Mouse (Mus musculus): ENCODE measurements around the gene Rhot2.
A peak's percentile ranks its signal among the peaks of the same experiment; 100 is the strongest.
"Not testable (repeated sequence)": the region's sequence is repeated elsewhere in the genome, so short reads cannot be mapped to it uniquely, and the experiment has no call there.

Gene Rhot2

GRCm38 (mm10) chr17:25828712-25829557 lies 15.7 kb downstream of the Rhot2 start, which contains the start of gene Jmjd8:
TSS of gene Jmjd8 (plus strand) at chr17:25828867.
- peak; percentile 90 to 93 for DNase-seq (ENCODE audit: low spot score in 2 of 2)

- DNase-seq (ENCODE audit: low spot score in 2 of 2): peak in 1 of 2 experiments; percentile 40
These were observed 16.4 kb downstream of the Rhot2 start for GRCm38 (mm10) chr17:25828223-25828594.

- no peak for DNase-seq (ENCODE audit: low spot score in 2 of 2)
These were observed 17.0 kb downstream of the Rhot2 start for GRCm38 (mm10) chr17:25827546-25828222.

GRCm38 (mm10) chr17:25827011-25827410 lies 17.6 kb downstream of the Rhot2 start:
- peak in 1 of 2 experiments; percentile 23 for DNase-seq (ENCODE audit: low spot score in 2 of 2)

- peak in 1 of 2 experiments; percentile 27 for DNase-seq (ENCODE audit: low spot score in 2 of 2)
These were observed 18.6 kb downstream of the Rhot2 start for GRCm38 (mm10) chr17:25825984-25826570.

- DNase-seq (ENCODE audit: low spot score in 2 of 2): no peak
These were observed 19.3 kb downstream of the Rhot2 start for GRCm38 (mm10) chr17:25825311-25825710.

- no peak for DNase-seq (ENCODE audit: low spot score in 2 of 2)
These were observed 20.1 kb downstream of the Rhot2 start for GRCm38 (mm10) chr17:25824362-25825142.

GRCm38 (mm10) chr17:25823452-25823851 lies 21.2 kb downstream of the Rhot2 start, which contains the start of gene Wdr24:
TSS of gene Wdr24 (plus strand) at chr17:25823627.
- DNase-seq (ENCODE audit: low spot score in 2 of 2): peak; percentile 89 to 90

GRCm38 (mm10) chr17:25818851-25819780 lies 25.5 kb downstream of the Rhot2 start:
- no peak for DNase-seq (ENCODE audit: low spot score in 2 of 2)

GRCm38 (mm10) chr17:25817662-25818061 lies 27.0 kb downstream of the Rhot2 start:
- DNase-seq (ENCODE audit: low spot score in 2 of 2): no peak

- peak; percentile 87 to 90 for DNase-seq (ENCODE audit: low spot score in 2 of 2)
These were observed 31.2 kb downstream of the Rhot2 start for GRCm38 (mm10) chr17:25813471-25813870.

GRCm38 (mm10) chr17:25810890-25811289 lies 33.8 kb downstream of the Rhot2 start:
- DNase-seq (ENCODE audit: low spot score in 2 of 2): peak in 1 of 2 experiments; percentile 44

- DNase-seq (ENCODE audit: low spot score in 2 of 2): peak in 1 of 2 experiments; percentile 70
These were observed 34.9 kb downstream of the Rhot2 start for GRCm38 (mm10) chr17:25809606-25810340.

GRCm38 (mm10) chr17:25808789-25809605 lies 35.7 kb downstream of the Rhot2 start, which contains the start of gene Fbxl16:
TSS of gene Fbxl16 (plus strand) at chr17:25809085.
- peak; percentile 94 to 95 for DNase-seq (ENCODE audit: low spot score in 2 of 2)

GRCm38 (mm10) chr17:25808028-25808427 lies 36.6 kb downstream of the Rhot2 start:
- peak in 1 of 2 experiments; percentile 45 for DNase-seq (ENCODE audit: low spot score in 2 of 2)

- not testable (repeated sequence) for DNase-seq (ENCODE audit: low spot score in 2 of 2)
These were observed 37.2 kb downstream of the Rhot2 start for GRCm38 (mm10) chr17:25807452-25807851.

- DNase-seq (ENCODE audit: low spot score in 2 of 2): no peak
These were observed 38.1 kb downstream of the Rhot2 start for GRCm38 (mm10) chr17:25806507-25806906.

- DNase-seq (ENCODE audit: low spot score in 2 of 2): peak; percentile 91 to 96
These were observed 41.7 kb downstream of the Rhot2 start for GRCm38 (mm10) chr17:25802825-25803517.

All from right cerebral cortex, postnatal 10 days (tissue).